Mouse (Mus musculus) testis, adult 2 months (tissue): Measurements from ENCODE around the gene Spon1.

Experiments used
- CTCF ChIP-seq: fragments of 200-500 bp; IDR thresholded peaks from 2 replicates; pipeline ENCODE4 v1.5.1; 2012; ENCODE audit warnings: low read depth, mild to moderate bottlenecking, inconsistent platforms, low read length, moderate library complexity; ENCODE audit not compliant: control insufficient read depth, insufficient read depth, insufficient replicate concordance
- POLR2A ChIP-seq: fragments of 200-500 bp; IDR thresholded peaks from 2 replicates; pipeline ENCODE4 v1.6.1; 2012; ENCODE audit warnings: low read depth, mild to moderate bottlenecking, inconsistent platforms, low read length, moderate library complexity; ENCODE audit not compliant: control insufficient read depth

DNA sequence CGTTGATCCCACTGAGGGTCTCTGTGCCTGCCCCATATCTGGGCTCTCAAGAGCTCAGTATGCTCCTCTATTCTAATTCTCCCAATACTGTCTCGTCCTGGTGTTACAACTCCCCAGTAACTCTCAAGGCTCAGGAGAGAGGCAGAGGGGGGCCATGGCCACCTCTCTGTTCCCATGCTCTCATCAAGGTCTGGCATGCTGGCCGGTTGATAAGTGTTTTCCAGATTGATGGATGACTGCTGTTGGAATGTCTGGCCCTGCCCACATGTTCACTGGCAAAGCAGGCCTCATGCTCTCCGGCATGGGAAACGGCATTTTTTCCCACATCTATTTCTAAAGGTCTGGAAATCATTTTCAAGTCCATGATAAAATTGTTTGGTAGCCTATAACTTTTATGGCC is 29.4 kb downstream of the Spon1 start:
- TF ChIP-seq CTCF (no peak), POLR2A (no peak)
